Mouse (Mus musculus): Measurements from ENCODE around the gene Tecpr1. TPM values are rescaled to one million over a fixed set of nuclear protein-coding genes. Genes with fewer than 3 reads are reported as not detected.
A peak's percentile ranks its signal among the peaks of the same experiment; 100 is the strongest.

Tecpr1 gene
- total RNA-seq, 2 experiments from 2014 or later, result 15.4 to 19.1 TPM

- intact Hi-C loops (cut with DNase I), result loop anchor here (5.0 kb wide), 2 partner anchors 51 to 99 kb away; partner anchors contain the start of gene Baiap2l1
- peak; percentile 82 for DNase-seq
- no peak for TF ChIP-seq CTCF (IDR thresholded peaks at IDR 0.05)
- Histone ChIP-seq H3K27ac (peak overlapping the region; percentile 93), H3K4me3 (peak overlapping the region; percentile 87)
These were observed 34.8 kb upstream of the Tecpr1 start for GRCm38 (mm10) chr5:144258131-144258611.

GRCm38 (mm10) chr5:144257451-144258110 lies 34.2 kb upstream of the Tecpr1 start:
- TF ChIP-seq CTCF (IDR thresholded peaks at IDR 0.05), result peak; percentile 10; the same call in 1 of the 2 replicates
- intact Hi-C loops (cut with DNase I), result loop anchor here (5.0 kb wide), 2 partner anchors 50 to 100 kb away; partner anchors contain the start of gene Baiap2l1
- no peak for DNase-seq
- H3K27ac ChIP-seq, result peak overlapping the region; percentile 93
- peak overlapping the region; percentile 87 for H3K4me3 ChIP-seq

GRCm38 (mm10) chr5:144256888-144257287 lies 33.5 kb upstream of the Tecpr1 start:
- Histone ChIP-seq H3K4me3 (peak overlapping the region; percentile 87), H3K27ac (peak overlapping the region; percentile 93)
- no peak for DNase-seq
- TF ChIP-seq CTCF (IDR thresholded peaks at IDR 0.05), result no peak
- intact Hi-C loops (cut with DNase I), result loop anchor here (5.0 kb wide), 2 partner anchors 50 to 100 kb away; partner anchors contain the start of gene Baiap2l1

DNA sequence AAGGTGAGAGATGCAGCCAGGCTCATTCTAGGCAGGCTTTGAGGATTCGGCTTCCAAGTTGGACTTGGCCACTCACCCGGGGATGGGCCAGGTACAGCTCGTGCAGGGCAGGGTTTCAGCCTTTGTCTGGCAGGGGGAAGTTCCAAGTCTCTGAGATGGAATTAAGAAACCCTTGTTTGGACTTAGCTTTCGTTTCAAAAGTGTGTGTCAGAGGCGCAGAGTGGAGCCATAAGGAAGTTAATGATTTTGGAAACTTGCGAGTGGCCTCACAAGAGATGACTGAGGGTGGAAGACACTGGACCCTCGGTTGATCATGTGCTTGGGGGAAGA lies 33.1 kb upstream of the Tecpr1 start:
- TF ChIP-seq CTCF (IDR thresholded peaks at IDR 0.05), result no peak
- H3K4me3 ChIP-seq, result peak overlapping the region; percentile 87
- no peak for DNase-seq
- peak overlapping the region; percentile 93 for H3K27ac ChIP-seq
- intact Hi-C loops (cut with DNase I), result loop anchor here (5.0 kb wide), 2 partner anchors 49 to 101 kb away; partner anchors contain the start of gene Baiap2l1

GRCm38 (mm10) chr5:144255632-144256540 lies 32.5 kb upstream of the Tecpr1 start:
- peak overlapping the region; percentile 93 for H3K27ac ChIP-seq
- intact Hi-C loops (cut with DNase I), result loop anchor here (2.0 to 5.0 kb wide), 3 partner anchors 33 to 101 kb away; partner anchors contain the start of genes Baiap2l1 and Tecpr1
- H3K4me3 ChIP-seq, result peak overlapping the region; percentile 87
- peak; percentile 70 for DNase-seq
- peak; percentile 3; the same call in 1 of the 2 replicates for TF ChIP-seq CTCF (IDR thresholded peaks at IDR 0.05)

DNA sequence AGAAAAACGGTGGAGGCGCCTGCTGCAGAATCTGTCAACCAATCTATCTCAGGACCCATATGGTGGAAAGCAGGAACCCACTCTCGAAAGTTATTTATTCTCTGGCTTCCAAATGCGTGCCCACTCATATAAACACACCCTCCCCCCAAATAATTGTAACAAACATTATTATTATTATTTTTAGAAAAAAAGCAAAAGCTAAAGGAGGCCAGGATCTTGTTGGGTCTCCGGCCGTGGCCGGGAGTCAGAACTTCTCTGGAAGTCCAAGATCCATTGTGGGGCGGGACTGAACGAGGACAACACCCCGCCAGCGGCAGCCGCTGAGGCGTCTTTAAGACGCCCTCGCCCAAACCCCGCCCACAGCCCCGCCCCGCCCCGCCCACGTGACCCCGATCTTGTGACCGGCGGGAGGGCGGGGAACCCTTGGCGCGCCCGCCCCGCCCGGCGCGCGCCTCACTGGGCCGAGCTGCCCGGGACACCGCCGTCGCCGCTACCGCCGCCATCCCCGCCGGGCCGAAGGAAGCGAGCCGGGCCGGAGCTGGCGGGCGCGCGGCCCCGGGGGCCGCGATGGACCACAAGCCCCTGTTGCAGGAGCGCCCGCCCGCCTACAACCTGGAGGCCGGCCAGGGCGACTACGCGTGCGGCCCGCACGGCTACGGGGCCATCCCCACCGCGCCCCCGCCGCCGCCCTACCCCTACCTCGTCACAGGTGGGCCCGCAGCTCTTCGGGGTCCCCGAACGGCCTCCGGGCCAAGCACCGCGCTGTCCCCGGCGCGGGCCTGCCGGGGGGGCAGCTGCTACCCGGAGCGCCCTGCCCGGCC lies 31.6 kb upstream of the Tecpr1 start:
- Histone ChIP-seq H3K4me3 (peak overlapping the region; percentile 87), H3K27ac (peak overlapping the region; percentile 93)
- TF ChIP-seq CTCF (IDR thresholded peaks at IDR 0.05), result no peak
- intact Hi-C loops (cut with DNase I), result loop anchor here (2.0 to 5.0 kb wide), 3 partner anchors 32 to 102 kb away; partner anchors contain the start of genes Baiap2l1 and Tecpr1
- DNase-seq, result peak; percentile 92

DNA sequence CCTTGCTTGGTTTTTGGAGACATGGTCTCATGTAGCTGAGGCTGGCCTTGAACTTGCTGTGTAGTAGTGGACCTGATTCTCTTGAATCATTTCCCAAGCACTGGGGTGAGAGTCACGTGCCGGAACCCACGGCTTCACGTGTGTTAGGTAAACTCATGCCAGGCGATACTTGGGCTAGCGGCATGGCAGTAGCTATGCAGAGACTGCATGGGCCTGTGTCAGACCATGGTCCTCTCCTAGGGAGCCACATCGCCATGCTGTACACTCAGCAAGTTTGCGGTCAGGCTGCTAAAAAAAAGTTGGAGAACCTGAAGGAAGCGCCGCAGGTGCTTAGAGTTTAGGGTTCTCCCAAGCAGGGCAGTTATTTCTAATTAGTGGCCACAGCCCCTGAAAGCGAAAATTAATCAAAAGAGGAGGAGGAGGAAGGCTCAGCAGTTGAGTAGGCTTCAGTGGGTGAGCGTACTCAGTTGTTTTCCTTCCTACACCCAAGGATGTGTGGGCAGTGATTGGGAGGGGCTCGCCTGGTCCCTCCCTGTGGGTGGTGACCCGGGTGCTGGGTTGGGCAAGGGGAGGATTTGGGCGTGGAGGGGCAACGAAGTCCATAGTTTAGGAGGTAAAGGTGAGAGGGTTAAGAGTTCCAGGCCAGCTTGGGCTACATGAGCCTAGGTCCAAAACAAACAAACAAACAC lies 30.9 kb upstream of the Tecpr1 start:
- peak overlapping the region; percentile 87 for H3K4me3 ChIP-seq
- DNase-seq, result peak; percentile 78
- no peak for TF ChIP-seq CTCF (IDR thresholded peaks at IDR 0.05)
- intact Hi-C loops (cut with DNase I), result loop anchor here (2.0 kb wide), 1 partner anchor 31 kb away; the partner anchor contains the start of gene Tecpr1
- H3K27ac ChIP-seq, result peak overlapping the region; percentile 93

DNA sequence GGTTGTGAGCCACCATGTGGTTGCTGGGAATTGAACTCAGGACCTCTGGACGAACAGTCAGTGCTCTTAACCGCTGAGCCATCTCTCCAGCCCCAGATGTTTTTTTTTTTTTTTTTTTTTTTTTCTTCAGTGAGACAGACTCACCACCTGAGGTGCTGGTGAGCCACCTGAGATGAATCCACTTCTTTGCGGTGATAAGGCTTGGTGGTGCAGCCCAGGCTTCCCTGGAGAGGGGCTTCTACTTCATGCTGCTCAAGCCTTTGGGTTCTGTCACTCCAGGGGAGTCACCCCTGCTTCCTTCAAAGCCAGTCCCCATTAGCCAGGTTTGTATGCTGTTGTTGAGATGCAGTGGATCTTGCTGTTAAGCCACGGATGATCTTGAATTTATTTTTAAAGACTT lies 29.8 kb upstream of the Tecpr1 start:
- no peak for TF ChIP-seq CTCF (IDR thresholded peaks at IDR 0.05)
- Histone ChIP-seq H3K4me3 (no peak overlapping the region), H3K27ac (no peak overlapping the region)
- intact Hi-C loops (cut with DNase I), result no loop called here
- DNase-seq, result no peak

- Histone ChIP-seq H3K4me3 (no peak overlapping the region), H3K27ac (no peak overlapping the region)
- intact Hi-C loops (cut with DNase I), result no loop called here
- TF ChIP-seq CTCF (IDR thresholded peaks at IDR 0.05), result no peak
- no peak for DNase-seq
These were observed 28.6 kb upstream of the Tecpr1 start for GRCm38 (mm10) chr5:144251876-144252577.

DNA sequence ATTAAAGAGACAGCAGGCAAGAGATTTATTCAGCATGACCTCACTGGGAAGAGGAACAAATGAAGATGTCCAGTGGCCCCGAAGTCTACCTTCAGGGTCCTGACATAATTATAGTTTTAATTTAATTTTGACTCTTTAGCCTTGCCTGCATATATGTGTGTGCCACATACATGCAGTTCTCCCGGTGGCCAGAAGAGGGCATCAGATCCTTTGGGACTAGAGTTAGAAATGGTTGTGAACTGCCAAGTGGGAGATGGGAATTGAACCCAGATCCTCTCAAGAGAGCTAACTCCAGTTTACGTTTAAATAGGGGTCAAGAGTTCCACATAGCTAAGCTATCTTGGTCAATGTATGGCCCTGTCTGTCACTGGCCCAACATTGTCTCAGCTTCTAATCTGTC lies 26.5 kb upstream of the Tecpr1 start:
- no peak for DNase-seq
- Histone ChIP-seq H3K4me3 (no peak overlapping the region), H3K27ac (no peak overlapping the region)
- intact Hi-C loops (cut with DNase I), result no loop called here
- peak; percentile 51 for TF ChIP-seq CTCF (IDR thresholded peaks at IDR 0.05)
